17 mouse cellular contexts compared by ENCODE assay signal in genomic region chr13:29690734-29691133, GRCm38 (mm10).
"Had no signal": no experiment of that assay in that cellular context is flagged by ENCODE, and none has a peak within 500 bp of the region (broad histone marks: within the 10 kb centered on the region; RNA-seq: fewer than 3 reads in every experiment).

No protein-coding gene starts in this region.

- H3K36me3 ChIP-seq: lung, embryonic 15.5 days; midbrain, embryonic 13.5 days; midbrain, embryonic 15.5 days; neural tube, embryonic 12.5 days had no signal

- H3K9me3 ChIP-seq: lung, embryonic 15.5 days; megakaryocyte, embryonic 14.5 days; midbrain, embryonic 13.5 days; midbrain, embryonic 15.5 days; neural tube, embryonic 12.5 days had no signal

- ATAC-seq: midbrain, embryonic 13.5 days; midbrain, embryonic 15.5 days had no signal

- H3K4me3 ChIP-seq: lung, embryonic 15.5 days; megakaryocyte, embryonic 14.5 days; midbrain, embryonic 13.5 days; midbrain, embryonic 15.5 days; neural tube, embryonic 12.5 days had no signal

- H3K9ac ChIP-seq: lung, embryonic 15.5 days; midbrain, embryonic 13.5 days; midbrain, embryonic 15.5 days; neural tube, embryonic 12.5 days had no signal

- H3K4me2 ChIP-seq: lung, embryonic 15.5 days; midbrain, embryonic 11.5 days; midbrain, embryonic 13.5 days; midbrain, embryonic 15.5 days; neural tube, embryonic 12.5 days had no signal

- H3K27me3 ChIP-seq: lung, embryonic 15.5 days; megakaryocyte, embryonic 14.5 days; midbrain, embryonic 13.5 days; midbrain, embryonic 15.5 days; neural tube, embryonic 12.5 days had no signal

- H3K27ac ChIP-seq: lung, embryonic 15.5 days; midbrain, embryonic 13.5 days; midbrain, embryonic 15.5 days; neural tube, embryonic 12.5 days had no signal

- DNase-seq: lung, adult 2 months; lung, postnatal 10 days; lung, postnatal 4 days; retina, postnatal 1 day; right cerebral cortex, adult 18-20 months; right cerebral cortex, postnatal 25 days; right cerebral cortex, postnatal 4 days; spleen, adult 18-20 months; thymus, adult 18-20 months; thymus, postnatal 14 days; thymus, postnatal 36 days had no signal

- H3K4me1 ChIP-seq: lung, embryonic 15.5 days; megakaryocyte, embryonic 14.5 days; midbrain, embryonic 13.5 days; midbrain, embryonic 15.5 days; neural tube, embryonic 12.5 days had no signal
